Mouse (Mus musculus): Measurements from ENCODE around the gene Btaf1. TPM values are rescaled to one million over a fixed set of nuclear protein-coding genes. Genes with fewer than 3 reads are reported as not detected.
"Not testable (repeated sequence)": the region's sequence is repeated elsewhere in the genome, so short reads cannot be mapped to it uniquely, and the experiment has no call there.

The Btaf1 gene
- polyA plus RNA-seq, 2 experiments = 13.2 to 13.6 TPM

- Histone ChIP-seq H3K27ac (replicated peaks; ENCODE audit: low read depth, low read length) (no peak overlapping the region), H3K36me3 (ENCODE audit: control insufficient read depth, insufficient read depth, low read length) (peaks cover 63% of the 10 kb centered on the region), H3K4me3 (replicated peaks; ENCODE audit: low read length) (no peak overlapping the region), H3K4me2 (replicated peaks; ENCODE audit: low read depth, low read length, severe bottlenecking) (no peak overlapping the region), H3K9me3 (ENCODE audit: control insufficient read depth, low read length) (no peaks in the 10 kb centered on the region), H3K9ac (ENCODE audit: low read depth, low read length, severe bottlenecking) (no peak overlapping the region), H3K27me3 (ENCODE audit: control insufficient read depth, insufficient read depth, low read length) (no peaks in the 10 kb centered on the region), H3K4me1 (ENCODE audit: control insufficient read depth, insufficient read depth, low read length) (no peaks in the 10 kb centered on the region)
- 97% methylated on average over 1 of the region's 1 CpGs for WGBS
- DNase-seq (ENCODE audit: low spot score) (no peak), ATAC-seq (ENCODE audit: low FRiP score, low read depth) (no peak)
- no peak for TF ChIP-seq POLR2A (IDR thresholded peaks at IDR 0.05; ENCODE audit: borderline replicate concordance, extremely low read depth, insufficient read depth, insufficient read length)
These were observed 35.4 kb downstream of the Btaf1 start for GRCm38 (mm10) chr19:36961320-36961719.

DNA sequence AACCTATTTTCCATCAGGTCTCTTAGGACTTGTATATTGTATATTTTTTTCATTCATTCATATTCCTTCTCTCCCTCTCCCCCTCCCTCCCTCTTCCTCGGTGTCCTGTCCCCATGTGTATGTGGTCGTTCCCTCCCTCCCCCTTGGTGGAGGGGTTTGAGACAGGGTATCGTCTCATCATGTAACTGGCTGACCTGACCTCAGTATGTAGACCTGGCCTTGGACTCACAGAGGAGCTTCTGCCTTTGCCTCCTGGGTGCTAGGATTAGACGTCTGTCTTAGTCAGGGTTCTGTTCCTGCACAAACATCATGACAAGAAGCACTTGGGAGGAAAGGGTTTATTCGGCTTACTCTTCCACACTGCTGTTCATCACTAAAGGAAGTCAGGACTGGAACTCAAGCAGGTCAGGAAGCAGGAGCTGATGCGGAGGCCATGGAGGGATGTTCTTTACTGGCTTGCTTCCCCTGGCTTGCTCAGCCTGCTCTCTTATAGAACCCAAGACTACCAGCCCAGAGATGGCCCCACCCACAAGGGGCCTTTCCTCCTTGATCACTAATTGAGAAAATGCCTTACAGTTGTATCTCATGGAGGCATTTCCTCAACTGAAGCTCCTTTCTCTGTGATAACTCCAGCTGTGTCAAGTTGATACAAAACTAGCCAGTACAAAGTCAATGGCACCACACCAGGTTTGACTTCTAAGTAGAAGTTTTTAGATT, 36.8 kb downstream of the Btaf1 start:
- 84% methylated on average over 6 of the region's 6 CpGs for WGBS
- not testable (repeated sequence) for H3K27ac ChIP-seq (replicated peaks; ENCODE audit: low read depth, low read length); ATAC-seq (ENCODE audit: low FRiP score, low read depth); H3K9ac ChIP-seq (ENCODE audit: low read depth, low read length, severe bottlenecking); H3K27me3 ChIP-seq (ENCODE audit: control insufficient read depth, insufficient read depth, low read length); DNase-seq (ENCODE audit: low spot score); H3K4me2 ChIP-seq (replicated peaks; ENCODE audit: low read depth, low read length, severe bottlenecking); H3K4me1 ChIP-seq (ENCODE audit: control insufficient read depth, insufficient read depth, low read length); H3K9me3 ChIP-seq (ENCODE audit: control insufficient read depth, low read length); H3K4me3 ChIP-seq (replicated peaks; ENCODE audit: low read length)
- peaks cover 66% of the 10 kb centered on the region for H3K36me3 ChIP-seq (ENCODE audit: control insufficient read depth, insufficient read depth, low read length)

DNA sequence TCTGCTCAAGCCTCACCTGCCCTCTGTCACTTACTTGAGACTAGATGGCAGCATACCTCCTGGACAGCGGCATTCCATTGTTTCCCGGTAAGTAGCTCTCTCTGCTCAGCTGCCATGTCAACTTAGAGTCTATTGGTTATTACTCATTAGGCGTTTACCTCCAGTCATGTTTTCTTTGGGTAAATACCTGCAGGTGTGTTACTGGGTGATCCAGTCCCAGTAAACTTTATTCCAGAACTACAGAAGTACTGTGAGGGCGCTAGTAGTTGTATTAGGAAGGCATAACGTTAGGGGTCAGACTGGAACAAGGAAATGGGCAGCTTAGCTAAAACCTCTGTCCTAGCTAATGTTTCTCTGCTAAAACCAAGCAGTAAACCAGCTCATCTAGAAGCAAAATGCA, 78.7 kb downstream of the Btaf1 start:
- H3K4me1 ChIP-seq (ENCODE audit: control insufficient read depth, insufficient read depth, low read length) = no peaks in the 10 kb centered on the region
- no peak overlapping the region for H3K4me3 ChIP-seq (replicated peaks; ENCODE audit: low read length)
- no peak overlapping the region for H3K9ac ChIP-seq (ENCODE audit: low read depth, low read length, severe bottlenecking)
- WGBS = 89% methylated on average over 5 of the region's 5 CpGs
- ATAC-seq (ENCODE audit: low FRiP score, low read depth) = no peak
- H3K36me3 ChIP-seq (ENCODE audit: control insufficient read depth, insufficient read depth, low read length) = peaks cover 75% of the 10 kb centered on the region
- no peak for DNase-seq (ENCODE audit: low spot score)
- H3K4me2 ChIP-seq (replicated peaks; ENCODE audit: low read depth, low read length, severe bottlenecking) = no peak overlapping the region
- TF ChIP-seq POLR2A (IDR thresholded peaks at IDR 0.05; ENCODE audit: borderline replicate concordance, extremely low read depth, insufficient read depth, insufficient read length) = no peak
- no peak overlapping the region for H3K27ac ChIP-seq (replicated peaks; ENCODE audit: low read depth, low read length)
- no peaks in the 10 kb centered on the region for H3K9me3 ChIP-seq (ENCODE audit: control insufficient read depth, low read length)
- no peaks in the 10 kb centered on the region for H3K27me3 ChIP-seq (ENCODE audit: control insufficient read depth, insufficient read depth, low read length)

- no peak for TF ChIP-seq POLR2A (IDR thresholded peaks at IDR 0.05; ENCODE audit: borderline replicate concordance, extremely low read depth, insufficient read depth, insufficient read length)
- Histone ChIP-seq H3K9ac (ENCODE audit: low read depth, low read length, severe bottlenecking) (no peak overlapping the region), H3K4me1 (ENCODE audit: control insufficient read depth, insufficient read depth, low read length) (no peaks in the 10 kb centered on the region), H3K27ac (replicated peaks; ENCODE audit: low read depth, low read length) (no peak overlapping the region), H3K4me3 (replicated peaks; ENCODE audit: low read length) (no peak overlapping the region), H3K36me3 (ENCODE audit: control insufficient read depth, insufficient read depth, low read length) (peaks cover 78% of the 10 kb centered on the region), H3K4me2 (replicated peaks; ENCODE audit: low read depth, low read length, severe bottlenecking) (no peak overlapping the region), H3K9me3 (ENCODE audit: control insufficient read depth, low read length) (no peaks in the 10 kb centered on the region), H3K27me3 (ENCODE audit: control insufficient read depth, insufficient read depth, low read length) (no peaks in the 10 kb centered on the region)
- 95% methylated on average over 3 of the region's 3 CpGs for WGBS
- ATAC-seq (ENCODE audit: low FRiP score, low read depth) = no peak
- no peak for DNase-seq (ENCODE audit: low spot score)
These were observed 84.0 kb downstream of the Btaf1 start for GRCm38 (mm10) chr19:37009878-37010281.

- Histone ChIP-seq H3K9ac (ENCODE audit: low read depth, low read length, severe bottlenecking) (no peak overlapping the region), H3K4me1 (ENCODE audit: control insufficient read depth, insufficient read depth, low read length) (no peaks in the 10 kb centered on the region; the same call in 1 of the 2 replicates), H3K4me3 (replicated peaks; ENCODE audit: low read length) (no peak overlapping the region), H3K27ac (replicated peaks; ENCODE audit: low read depth, low read length) (no peak overlapping the region), H3K27me3 (ENCODE audit: control insufficient read depth, insufficient read depth, low read length) (no peaks in the 10 kb centered on the region), H3K4me2 (replicated peaks; ENCODE audit: low read depth, low read length, severe bottlenecking) (no peak overlapping the region), H3K36me3 (ENCODE audit: control insufficient read depth, insufficient read depth, low read length) (peaks cover 52% of the 10 kb centered on the region), H3K9me3 (ENCODE audit: control insufficient read depth, low read length) (0 out of 2 replicates have a peak, but pooled peaks cover 3% of the 10 kb centered on the region)
- WGBS = 93% methylated on average over 6 of the region's 6 CpGs
- ATAC-seq (ENCODE audit: low FRiP score, low read depth) (no peak), DNase-seq (ENCODE audit: low spot score) (no peak)
- no peak for TF ChIP-seq POLR2A (IDR thresholded peaks at IDR 0.05; ENCODE audit: borderline replicate concordance, extremely low read depth, insufficient read depth, insufficient read length)
These were observed 87.6 kb downstream of the Btaf1 start for GRCm38 (mm10) chr19:37013461-37013860.

Data from limb, embryonic 14.5 days (tissue).